Mouse (Mus musculus) embryonic facial prominence, embryonic 12.5 days (tissue): ENCODE measurements at regions not wholly inside any gene's neighbourhood (a gene's known extent, or its start where the extent isn't known, plus 50 kb on each side); places are given as distances from the start of the nearest gene placed in this dataset. TPM values are rescaled to one million over a fixed set of nuclear protein-coding genes. Genes with fewer than 3 reads are reported as not detected.

Experiments used
- ATAC-seq: fragments of 200-750 bp; cut with Nextera tagmentation; 2 replicates; pipeline ENCODE4 v1.8.0; 2017; ENCODE audit not compliant: insufficient number of reproducible peaks, insufficient read depth, low FRiP score, low TSS enrichment
- H3K27ac ChIP-seq: fragments of 300-500 bp; sonication (generic); 2 replicates; pipeline ENCODE4 v1.5.1; 2016; ENCODE audit warnings: mild to moderate bottlenecking
- H3K27me3 ChIP-seq: fragments of 300-500 bp; sonication (generic); 2 replicates; pipeline ENCODE4 v1.6.1; 2016; ENCODE audit warnings: mild to moderate bottlenecking, moderate library complexity
- H3K36me3 ChIP-seq: fragments of 300-500 bp; sonication (generic); 2 replicates; pipeline ENCODE4 v1.6.1; 2016; ENCODE audit warnings: mild to moderate bottlenecking
- H3K4me1 ChIP-seq: fragments of 300-500 bp; sonication (generic); 2 replicates; pipeline ENCODE4 v1.6.1; 2016
- H3K4me2 ChIP-seq: fragments of 300-500 bp; sonication (generic); replicated peaks from 2 replicates; pipeline ENCODE4 v1.6.1; 2016; ENCODE audit warnings: mild to moderate bottlenecking, moderate library complexity
- H3K4me3 ChIP-seq: fragments of 300-500 bp; sonication (generic); 2 replicates; pipeline ENCODE4 v1.5.1; 2016; ENCODE audit warnings: mild to moderate bottlenecking
- H3K9ac ChIP-seq: fragments of 300-500 bp; sonication (generic); 2 replicates; pipeline ENCODE4 v1.6.1; 2016; ENCODE audit warnings: mild to moderate bottlenecking, moderate library complexity
- H3K9me3 ChIP-seq: fragments of 300-500 bp; sonication (generic); 2 replicates; pipeline ENCODE4 v1.6.1; 2016; ENCODE audit warnings: mild to moderate bottlenecking, moderate library complexity
- WGBS: fragments of 180-500 bp; shearing (Covaris S2); methylation state at CpG from one replicate; pipeline ENCODE4 v1.1.7; 2016; 5-methylcytosine and 5-hydroxymethylcytosine counted together
- microRNA-seq: library from miRNA; unstranded; fragments of <30 nt; microRNA quantifications from one replicate; pipeline ENCODE4, GENCODE M21; 2017

DNA sequence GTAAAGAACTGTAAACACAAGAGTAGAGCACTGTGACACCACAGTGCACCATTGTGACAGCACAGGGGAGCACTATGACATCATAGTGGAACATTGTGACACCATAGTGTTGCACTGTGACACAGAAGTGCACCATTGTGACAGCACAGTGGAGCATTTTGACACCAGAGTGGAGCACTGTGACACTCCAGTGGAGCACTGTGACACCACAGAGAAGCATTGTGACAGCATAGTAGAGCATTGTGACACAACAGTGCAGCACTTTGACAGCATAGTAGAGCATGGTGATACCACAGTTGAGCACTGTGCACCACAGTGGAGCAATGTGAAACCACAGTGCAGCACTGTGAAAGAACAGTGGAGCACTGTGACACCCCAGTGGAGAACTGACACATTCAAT lies 2750.4 kb upstream of the Gm8797 start:
- Histone ChIP-seq H3K9ac (no peak overlapping the region), H3K4me2 (no peak overlapping the region), H3K36me3 (no peaks in the 10 kb centered on the region), H3K9me3 (peaks cover 41% of the 10 kb centered on the region), H3K27ac (no peak overlapping the region), H3K4me3 (no peak overlapping the region), H3K4me1 (no peaks in the 10 kb centered on the region), H3K27me3 (no peaks in the 10 kb centered on the region)
- ATAC-seq, result no peak

DNA sequence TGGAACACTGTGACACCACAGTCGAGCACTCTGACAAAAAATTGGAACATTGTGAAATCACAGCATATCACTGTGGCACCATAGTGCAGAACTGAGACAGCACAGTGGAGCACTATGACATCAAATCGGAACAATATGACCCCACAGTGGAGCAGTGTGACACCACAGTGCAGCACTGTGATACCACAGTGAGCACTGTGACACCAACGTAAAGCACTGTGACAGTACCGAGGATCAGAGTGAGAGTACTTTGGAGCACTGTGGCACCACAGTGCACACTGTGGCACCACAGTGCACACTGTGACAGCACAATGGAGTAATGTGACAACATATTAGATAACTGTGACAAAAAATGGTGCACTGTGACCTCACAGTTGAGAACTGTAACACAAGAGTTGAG lies 2749.4 kb upstream of the Gm8797 start:
- Histone ChIP-seq H3K9me3 (peaks cover 51% of the 10 kb centered on the region), H3K4me2 (no peak overlapping the region), H3K4me3 (no peak overlapping the region), H3K27me3 (no peaks in the 10 kb centered on the region), H3K27ac (no peak overlapping the region), H3K4me1 (no peaks in the 10 kb centered on the region), H3K36me3 (no peaks in the 10 kb centered on the region), H3K9ac (no peak overlapping the region)
- no peak for ATAC-seq
- WGBS, result 68% methylated on average over 4 of the region's 4 CpGs

DNA sequence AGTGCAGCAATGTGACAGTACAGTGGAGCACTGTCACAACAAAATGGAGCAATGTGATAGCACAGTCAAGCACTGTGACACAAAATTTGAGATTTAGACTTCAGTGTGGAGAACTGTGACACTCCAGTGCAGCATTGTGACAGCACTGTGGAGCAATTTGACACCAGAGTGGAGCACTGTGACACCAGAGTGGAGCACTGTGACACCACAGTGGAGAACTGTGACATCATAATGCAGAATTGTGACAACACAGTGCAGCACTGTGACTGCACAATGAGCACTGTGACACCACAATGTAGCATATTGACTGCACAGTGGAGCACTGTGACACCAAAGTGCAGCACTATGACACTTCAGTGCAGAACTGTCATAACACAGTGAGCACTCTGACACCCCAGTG lies 2749.0 kb upstream of the Gm8797 start:
- H3K36me3 ChIP-seq, result no peaks in the 10 kb centered on the region
- ATAC-seq, result no peak
- peaks cover 55% of the 10 kb centered on the region for H3K9me3 ChIP-seq
- H3K9ac ChIP-seq, result no peak overlapping the region
- H3K27ac ChIP-seq, result no peak overlapping the region
- H3K4me1 ChIP-seq, result no peaks in the 10 kb centered on the region
- no peak overlapping the region for H3K4me2 ChIP-seq
- H3K4me3 ChIP-seq, result no peak overlapping the region
- H3K27me3 ChIP-seq, result no peaks in the 10 kb centered on the region

DNA sequence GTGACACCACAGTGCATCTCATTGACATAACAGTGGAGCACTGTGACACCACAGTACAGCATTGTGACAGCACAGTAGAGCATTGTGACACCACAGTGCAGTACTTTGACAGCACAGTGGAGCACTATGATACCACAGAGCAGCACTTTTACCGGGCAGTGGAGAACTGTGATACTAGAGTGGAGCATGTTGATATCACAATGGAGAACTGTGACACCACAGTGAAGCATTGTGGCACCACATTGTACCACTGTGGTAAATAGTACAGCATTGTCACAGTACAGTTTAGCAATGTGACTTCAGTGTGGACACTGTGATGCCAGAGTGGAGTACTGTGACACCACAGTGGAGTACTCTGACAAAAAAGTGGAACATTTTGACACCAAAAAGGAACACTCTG lies 2747.2 kb upstream of the Gm8797 start:
- H3K27ac ChIP-seq, result no peak overlapping the region
- H3K9me3 ChIP-seq, result peaks cover 73% of the 10 kb centered on the region
- no peak overlapping the region for H3K4me3 ChIP-seq
- ATAC-seq, result no peak
- no peak overlapping the region for H3K9ac ChIP-seq
- WGBS, result 83% methylated on average over 1 of the region's 1 CpGs
- no peak overlapping the region for H3K4me2 ChIP-seq
- no peaks in the 10 kb centered on the region for H3K4me1 ChIP-seq
- no peaks in the 10 kb centered on the region for H3K27me3 ChIP-seq
- H3K36me3 ChIP-seq, result no peaks in the 10 kb centered on the region

DNA sequence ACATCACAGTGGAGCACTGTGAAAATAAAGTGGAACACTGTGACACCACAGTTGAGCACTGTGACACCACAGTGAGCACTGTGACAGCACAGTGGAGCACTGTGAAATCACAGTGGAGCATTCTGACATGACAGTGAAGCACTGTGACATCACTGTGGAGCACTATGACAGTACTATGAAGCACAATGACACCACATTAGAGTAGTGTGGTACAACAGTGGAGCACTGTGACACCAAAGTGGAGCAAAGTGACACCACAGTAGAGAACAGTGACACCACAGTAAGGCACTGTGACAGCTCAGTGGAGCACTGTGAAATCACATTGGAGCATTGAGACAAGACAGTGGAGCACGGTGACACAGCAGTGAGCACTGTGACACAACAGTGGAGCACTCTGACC lies 2739.5 kb upstream of the Gm8797 start:
- no peaks in the 10 kb centered on the region for H3K27me3 ChIP-seq
- no peak overlapping the region for H3K4me2 ChIP-seq
- H3K36me3 ChIP-seq, result no peaks in the 10 kb centered on the region
- H3K9me3 ChIP-seq, result peaks cover 92% of the 10 kb centered on the region
- no peak overlapping the region for H3K4me3 ChIP-seq
- H3K9ac ChIP-seq, result no peak overlapping the region
- H3K4me1 ChIP-seq, result no peaks in the 10 kb centered on the region
- 65% methylated on average over 1 of the region's 1 CpGs for WGBS
- ATAC-seq, result no peak
- no peak overlapping the region for H3K27ac ChIP-seq

DNA sequence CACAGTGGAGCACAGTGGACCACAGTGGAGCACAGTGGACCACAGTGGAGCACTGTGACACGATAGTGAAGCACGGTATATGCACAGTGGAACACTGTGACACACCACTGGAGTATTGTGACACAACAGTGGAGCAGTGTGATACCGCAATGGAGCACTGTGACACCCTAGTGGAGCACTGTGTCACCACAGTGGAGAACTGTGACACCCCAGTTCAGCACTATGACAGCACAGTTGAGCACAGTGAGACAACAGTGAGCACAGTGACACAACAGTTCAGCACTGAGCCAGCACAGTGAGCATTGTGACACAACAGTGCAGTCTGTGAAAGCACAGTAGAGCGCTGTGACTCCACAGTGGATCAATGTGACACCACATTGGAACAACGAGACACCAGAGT lies 2737.7 kb upstream of the Gm8797 start:
- H3K9ac ChIP-seq, result no peak overlapping the region
- 81% methylated on average over 5 of the region's 5 CpGs for WGBS
- H3K27me3 ChIP-seq, result no peaks in the 10 kb centered on the region
- H3K4me3 ChIP-seq, result no peak overlapping the region
- H3K36me3 ChIP-seq, result no peaks in the 10 kb centered on the region
- ATAC-seq, result no peak
- H3K4me1 ChIP-seq, result no peaks in the 10 kb centered on the region
- no peak overlapping the region for H3K4me2 ChIP-seq
- H3K9me3 ChIP-seq, result peaks cover 83% of the 10 kb centered on the region
- H3K27ac ChIP-seq, result no peak overlapping the region

DNA sequence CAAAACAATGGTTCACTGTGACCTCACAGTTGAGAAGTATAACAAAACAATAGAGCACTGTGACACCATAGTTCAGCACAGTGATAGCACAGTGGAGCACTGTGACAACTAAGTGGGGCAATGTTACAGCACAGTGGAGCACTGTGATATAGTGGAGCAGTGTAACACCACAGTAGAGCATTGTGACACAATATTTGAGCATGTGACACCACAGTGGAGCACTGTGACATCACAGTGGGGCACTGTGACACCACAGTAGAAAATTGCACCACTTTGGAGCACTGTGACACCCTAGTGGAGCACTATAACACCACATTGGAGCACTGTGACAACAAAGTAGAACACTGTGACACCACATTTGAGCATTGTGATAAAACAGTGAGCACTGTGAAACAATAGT lies 2735.6 kb upstream of the Gm8797 start:
- H3K9me3 ChIP-seq, result peaks cover 75% of the 10 kb centered on the region
- no peak overlapping the region for H3K4me2 ChIP-seq
- no peak overlapping the region for H3K27ac ChIP-seq
- H3K4me3 ChIP-seq, result no peak overlapping the region
- no peaks in the 10 kb centered on the region for H3K27me3 ChIP-seq
- ATAC-seq, result no peak
- H3K9ac ChIP-seq, result no peak overlapping the region
- no peaks in the 10 kb centered on the region for H3K36me3 ChIP-seq
- H3K4me1 ChIP-seq, result no peaks in the 10 kb centered on the region

DNA sequence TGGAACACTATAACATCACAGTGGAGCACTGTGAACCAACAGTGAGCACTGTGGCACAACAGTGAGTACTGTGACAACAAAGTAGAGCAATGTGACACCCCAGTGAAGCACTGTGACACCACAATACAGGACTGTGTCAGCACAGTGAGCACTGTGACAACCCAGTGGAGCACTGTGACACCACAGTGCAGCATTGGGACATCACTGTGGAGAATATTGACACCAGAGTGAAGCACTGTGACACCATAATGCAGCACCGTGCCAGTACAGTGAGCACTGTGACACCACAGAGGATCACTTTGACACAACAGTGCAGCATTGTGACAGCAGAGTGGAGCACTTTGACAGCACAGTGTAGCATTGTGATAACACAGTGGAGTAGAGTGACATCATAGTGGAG lies 2734.0 kb upstream of the Gm8797 start:
- Histone ChIP-seq H3K4me2 (no peak overlapping the region), H3K27ac (no peak overlapping the region), H3K9me3 (peaks cover 65% of the 10 kb centered on the region), H3K9ac (no peak overlapping the region), H3K36me3 (no peaks in the 10 kb centered on the region), H3K27me3 (no peaks in the 10 kb centered on the region), H3K4me3 (no peak overlapping the region), H3K4me1 (no peaks in the 10 kb centered on the region)
- no peak; the same call in 1 of the 2 replicates for ATAC-seq
- 74% methylated on average over 1 of the region's 1 CpGs for WGBS

DNA sequence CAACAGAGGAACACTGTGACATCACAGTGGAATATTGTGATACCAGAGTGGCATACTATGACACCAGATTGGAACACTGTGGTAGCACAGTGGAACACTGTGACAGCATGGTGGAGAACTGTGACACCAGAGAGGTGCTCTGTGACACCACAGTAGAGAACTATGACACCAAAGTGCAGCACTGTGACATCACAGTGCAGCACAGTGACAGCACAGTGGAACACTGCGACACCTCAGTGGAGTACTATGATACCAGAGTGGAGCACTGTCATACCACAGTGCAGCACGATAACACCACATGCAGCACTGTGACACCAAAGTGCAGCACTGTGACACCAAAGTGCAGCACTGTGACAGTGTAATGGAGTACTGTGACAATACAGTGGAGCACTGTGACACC lies 2717.8 kb upstream of the Gm8797 start:
- WGBS, result 87% methylated on average over 2 of the region's 2 CpGs
- no peak overlapping the region for H3K27ac ChIP-seq
- H3K9me3 ChIP-seq, result peaks cover 57% of the 10 kb centered on the region
- no peaks in the 10 kb centered on the region for H3K27me3 ChIP-seq
- H3K4me3 ChIP-seq, result no peak overlapping the region
- no peak overlapping the region for H3K9ac ChIP-seq
- no peaks in the 10 kb centered on the region for H3K36me3 ChIP-seq
- no peaks in the 10 kb centered on the region for H3K4me1 ChIP-seq
- H3K4me2 ChIP-seq, result no peak overlapping the region
- no peak for ATAC-seq

Small RNA genes lying in the stretch of these regions (microRNA-seq; reads per million reads assigned to microRNA genes)
- gene Gm27460, result not detected
- gene Gm28002, result not detected
